Mouse (Mus musculus): Measurements from ENCODE around the gene Npnt. TPM values are rescaled to one million over a fixed set of nuclear protein-coding genes. Genes with fewer than 3 reads are reported as not detected.

Npnt gene
- 3.7 and 59.1 TPM in 2 replicates for polyA plus RNA-seq (2012; rRNA removed; ENCODE audit: low replicate concordance)

DNA sequence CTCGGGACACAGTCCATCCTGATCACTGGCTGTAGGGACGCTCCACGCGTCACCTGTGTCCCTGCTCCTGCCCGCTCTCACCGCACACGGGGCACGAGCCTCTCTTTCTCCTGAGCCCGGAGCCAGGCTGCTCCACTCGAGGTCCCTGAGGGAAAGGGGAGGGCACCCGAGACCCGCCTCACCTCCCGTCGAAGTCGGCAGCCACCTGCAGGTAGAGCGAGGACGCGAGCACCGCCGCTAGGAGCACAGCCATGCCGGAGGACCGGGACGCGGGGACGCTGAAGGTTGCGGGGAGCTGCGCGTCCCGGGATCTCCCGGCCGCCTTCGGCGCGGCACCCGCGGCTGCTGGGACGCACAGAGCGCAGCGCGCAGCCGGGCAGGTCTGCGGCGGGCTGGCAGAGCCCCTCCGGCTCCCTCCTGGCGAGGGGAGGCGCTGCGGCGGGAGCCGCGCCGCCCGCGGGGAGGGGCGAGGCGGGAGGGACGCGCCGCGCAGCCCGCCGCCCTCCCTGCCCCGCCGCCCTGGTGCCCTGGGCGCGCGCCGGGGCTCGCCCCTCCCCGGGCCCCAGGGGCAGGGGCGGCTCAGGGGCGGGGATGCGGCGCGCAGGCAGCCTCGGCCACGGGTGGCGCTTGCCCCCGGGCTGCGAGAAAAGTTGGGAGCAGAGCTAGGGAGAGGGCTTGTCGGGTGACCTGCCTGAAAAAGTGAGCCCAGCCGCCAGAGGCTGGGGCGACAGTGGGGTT is at the start of gene Npnt:
Npnt (minus strand) TSS at position 501 of the 738 bp plus-strand sequence.

Other genes starting within 250 kb of the Npnt start
- 7.4 and 9.7 TPM in 2 replicates for gene Ints12, start 141.5 kb upstream of the Npnt start, polyA plus RNA-seq (2012; rRNA removed; ENCODE audit: low replicate concordance)
- gene Gstcd, start 141.7 kb upstream of the Npnt start, polyA plus RNA-seq (2012; rRNA removed; ENCODE audit: low replicate concordance) = 2.2 and 5.6 TPM in 2 replicates